Mouse (Mus musculus): ENCODE data around the gene Utp3. TPM values are rescaled to one million over a fixed set of nuclear protein-coding genes. Genes with fewer than 3 reads are reported as not detected.

The Utp3 gene
- polyA plus RNA-seq, 2 experiments: 43.5 to 56.4 TPM

- H3K36me3 ChIP-seq (ENCODE audit: control insufficient read depth, insufficient read depth, low read length): peaks cover 5% of the 10 kb centered on the region; the same call in 1 of the 2 replicates
- no peaks in the 10 kb centered on the region for H3K27me3 ChIP-seq (ENCODE audit: control insufficient read depth, insufficient read depth, low read length)
- ATAC-seq (ENCODE audit: low FRiP score, low read depth) (peak; percentile 64), DNase-seq (ENCODE audit: low spot score) (no peak)
- peak overlapping the region; percentile 85 for H3K4me3 ChIP-seq (replicated peaks; ENCODE audit: low read length)
- TF ChIP-seq POLR2A (IDR thresholded peaks at IDR 0.05; ENCODE audit: borderline replicate concordance, extremely low read depth, insufficient read depth, insufficient read length): no peak
- WGBS: 8% methylated on average over 29 of the region's 29 CpGs
- peak overlapping the region; percentile 95 for H3K27ac ChIP-seq (replicated peaks; ENCODE audit: low read depth, low read length)
- H3K9ac ChIP-seq (ENCODE audit: low read depth, low read length, severe bottlenecking): peak overlapping the region; percentile 94
- H3K4me2 ChIP-seq (replicated peaks; ENCODE audit: low read depth, low read length, severe bottlenecking): peak overlapping the region; percentile 61
- peaks cover 10% of the 10 kb centered on the region for H3K4me1 ChIP-seq (ENCODE audit: control insufficient read depth, insufficient read depth, low read length)
- no peaks in the 10 kb centered on the region for H3K9me3 ChIP-seq (ENCODE audit: control insufficient read depth, low read length)
These were observed 784 bp upstream of the Utp3 start for GRCm38 (mm10) chr5:88553271-88554085.

DNA sequence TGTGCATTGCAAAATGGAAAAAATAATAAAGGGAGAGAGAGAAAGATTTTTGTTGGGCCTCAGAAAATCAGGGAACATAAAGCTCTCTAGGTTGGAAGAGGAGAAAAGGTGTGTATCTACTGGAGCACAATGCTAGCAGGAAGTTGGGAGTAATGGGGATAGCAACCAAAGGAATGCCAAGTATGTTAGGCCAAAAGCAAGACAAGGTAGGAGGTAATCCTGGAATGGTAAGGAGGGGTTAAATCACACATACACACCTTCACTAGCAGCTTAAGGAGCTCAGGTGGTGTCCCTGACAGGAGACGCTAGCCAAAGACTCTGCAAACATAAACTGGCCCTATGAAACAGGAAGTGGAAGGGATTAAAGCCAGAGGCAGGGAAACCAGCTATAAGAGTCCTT lies 4.7 kb downstream of the Utp3 start:
- peaks cover 5% of the 10 kb centered on the region; the same call in 1 of the 2 replicates for H3K36me3 ChIP-seq (ENCODE audit: control insufficient read depth, insufficient read depth, low read length)
- H3K9ac ChIP-seq (ENCODE audit: low read depth, low read length, severe bottlenecking): no peak overlapping the region
- no peaks in the 10 kb centered on the region for H3K27me3 ChIP-seq (ENCODE audit: control insufficient read depth, insufficient read depth, low read length)
- no peak overlapping the region for H3K4me3 ChIP-seq (replicated peaks; ENCODE audit: low read length)
- no peaks in the 10 kb centered on the region for H3K9me3 ChIP-seq (ENCODE audit: control insufficient read depth, low read length)
- H3K4me1 ChIP-seq (ENCODE audit: control insufficient read depth, insufficient read depth, low read length): peaks cover 10% of the 10 kb centered on the region
- no peak overlapping the region for H3K27ac ChIP-seq (replicated peaks; ENCODE audit: low read depth, low read length)
- TF ChIP-seq POLR2A (IDR thresholded peaks at IDR 0.05; ENCODE audit: borderline replicate concordance, extremely low read depth, insufficient read depth, insufficient read length): no peak
- no peak for DNase-seq (ENCODE audit: low spot score)
- 17% methylated on average over 1 of the region's 1 CpGs for WGBS
- no peak for ATAC-seq (ENCODE audit: low FRiP score, low read depth)
- no peak overlapping the region for H3K4me2 ChIP-seq (replicated peaks; ENCODE audit: low read depth, low read length, severe bottlenecking)

DNA sequence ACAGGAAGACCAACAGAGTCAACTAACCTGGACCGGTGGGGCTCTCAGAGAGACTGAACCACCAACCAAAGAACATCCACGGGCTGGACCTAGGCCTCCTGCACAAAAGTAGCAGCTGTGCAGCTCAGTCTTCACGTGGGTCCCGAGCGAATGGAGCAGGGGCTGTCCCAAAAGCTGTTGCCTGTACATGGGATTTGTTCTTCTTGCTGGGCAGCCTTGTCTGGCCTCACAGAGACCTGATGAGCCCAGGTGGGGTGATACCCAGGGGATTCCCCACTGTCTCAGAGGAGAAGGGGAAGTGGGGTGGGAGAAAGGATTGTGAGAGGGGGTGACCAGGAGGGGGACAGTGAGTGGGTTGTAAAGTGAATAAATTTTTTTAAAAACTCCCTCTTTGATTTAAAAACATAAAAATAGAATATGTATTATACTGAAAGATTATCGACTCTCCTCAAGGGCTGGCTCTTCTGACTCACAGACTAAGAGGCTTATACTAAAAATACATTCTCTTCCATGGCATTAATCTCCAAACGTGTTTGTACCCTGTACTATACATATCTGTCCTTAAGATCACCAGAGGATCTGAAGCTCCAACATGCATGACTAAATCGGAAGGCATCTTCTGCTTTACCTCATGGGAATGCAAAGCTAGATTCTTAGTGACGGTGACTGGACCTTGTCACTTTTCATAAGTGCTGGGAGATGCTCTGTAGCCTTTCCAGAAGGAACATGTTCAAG lies 7.0 kb downstream of the Utp3 start:
- ATAC-seq (ENCODE audit: low FRiP score, low read depth): no peak
- no peak for DNase-seq (ENCODE audit: low spot score)

DNA sequence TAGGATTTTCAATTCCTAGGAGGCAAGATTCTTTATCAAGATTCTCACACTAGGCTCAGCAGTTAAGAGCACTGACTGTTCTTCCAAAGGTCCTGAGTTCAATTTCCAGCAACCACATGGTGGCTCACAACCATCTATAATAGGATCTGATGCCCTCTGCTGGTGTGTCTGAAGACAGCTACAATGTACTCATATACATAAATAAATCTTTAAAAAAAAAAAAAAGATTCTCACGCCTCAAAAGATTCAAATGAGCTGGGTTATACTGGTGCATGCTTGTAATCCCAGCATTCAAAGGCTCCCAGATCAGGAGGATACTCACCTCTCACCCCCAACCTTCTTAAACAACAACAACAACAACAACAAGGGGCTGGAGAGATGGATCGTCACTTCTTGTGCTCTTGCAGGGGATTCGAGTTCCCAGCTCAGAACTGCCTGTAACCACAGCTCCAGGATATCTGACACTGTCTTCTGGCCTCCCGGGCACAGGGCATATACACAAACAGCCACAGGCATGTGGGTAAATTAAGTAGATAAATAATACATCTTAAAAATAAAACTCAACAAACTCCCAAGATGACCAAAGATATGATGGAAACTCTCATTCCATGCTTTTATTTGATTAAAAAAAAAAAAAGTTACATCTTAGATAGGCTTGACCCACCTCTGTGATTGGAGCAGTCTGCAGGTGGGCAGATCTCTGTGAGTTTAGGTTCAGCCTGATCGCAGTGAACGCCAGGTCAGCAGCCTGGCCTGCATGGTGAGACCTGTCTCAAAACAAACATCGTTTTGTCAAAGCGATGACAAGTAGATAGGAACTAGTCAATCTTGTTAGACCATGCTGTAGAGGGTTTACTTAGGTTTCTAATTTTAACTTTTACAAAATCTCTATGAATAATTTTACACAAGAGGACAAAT lies 8.9 kb downstream of the Utp3 start:
- Histone ChIP-seq H3K36me3 (ENCODE audit: control insufficient read depth, insufficient read depth, low read length) (no peaks in the 10 kb centered on the region), H3K9me3 (ENCODE audit: control insufficient read depth, low read length) (no peaks in the 10 kb centered on the region), H3K9ac (ENCODE audit: low read depth, low read length, severe bottlenecking) (no peak overlapping the region), H3K27ac (replicated peaks; ENCODE audit: low read depth, low read length) (no peak overlapping the region), H3K4me2 (replicated peaks; ENCODE audit: low read depth, low read length, severe bottlenecking) (no peak overlapping the region), H3K4me3 (replicated peaks; ENCODE audit: low read length) (no peak overlapping the region), H3K4me1 (ENCODE audit: control insufficient read depth, insufficient read depth, low read length) (peaks cover 3% of the 10 kb centered on the region; the same call in 1 of the 2 replicates), H3K27me3 (ENCODE audit: control insufficient read depth, insufficient read depth, low read length) (no peaks in the 10 kb centered on the region)
- no peak for TF ChIP-seq POLR2A (IDR thresholded peaks at IDR 0.05; ENCODE audit: borderline replicate concordance, extremely low read depth, insufficient read depth, insufficient read length)
- DNase-seq (ENCODE audit: low spot score) (no peak), ATAC-seq (ENCODE audit: low FRiP score, low read depth) (no peak)
- 76% methylated on average over 8 of the region's 8 CpGs for WGBS

More for the DNA sequence above, 7.0 kb downstream of the Utp3 start:
- H3K27me3 ChIP-seq (ENCODE audit: control insufficient read depth, insufficient read depth, low read length): no peaks in the 10 kb centered on the region
- no peak overlapping the region for H3K4me3 ChIP-seq (replicated peaks; ENCODE audit: low read length)
- TF ChIP-seq POLR2A (IDR thresholded peaks at IDR 0.05; ENCODE audit: borderline replicate concordance, extremely low read depth, insufficient read depth, insufficient read length): no peak
- H3K27ac ChIP-seq (replicated peaks; ENCODE audit: low read depth, low read length): no peak overlapping the region
- H3K4me1 ChIP-seq (ENCODE audit: control insufficient read depth, insufficient read depth, low read length): peaks cover 2% of the 10 kb centered on the region; the same call in 1 of the 2 replicates
- H3K4me2 ChIP-seq (replicated peaks; ENCODE audit: low read depth, low read length, severe bottlenecking): no peak overlapping the region
- H3K9me3 ChIP-seq (ENCODE audit: control insufficient read depth, low read length): no peaks in the 10 kb centered on the region
- no peaks in the 10 kb centered on the region for H3K36me3 ChIP-seq (ENCODE audit: control insufficient read depth, insufficient read depth, low read length)
- H3K9ac ChIP-seq (ENCODE audit: low read depth, low read length, severe bottlenecking): no peak overlapping the region
- 81% methylated on average over 9 of the region's 9 CpGs for WGBS
